19 mouse cellular contexts compared by ENCODE assay signal in the genomic region with DNA sequence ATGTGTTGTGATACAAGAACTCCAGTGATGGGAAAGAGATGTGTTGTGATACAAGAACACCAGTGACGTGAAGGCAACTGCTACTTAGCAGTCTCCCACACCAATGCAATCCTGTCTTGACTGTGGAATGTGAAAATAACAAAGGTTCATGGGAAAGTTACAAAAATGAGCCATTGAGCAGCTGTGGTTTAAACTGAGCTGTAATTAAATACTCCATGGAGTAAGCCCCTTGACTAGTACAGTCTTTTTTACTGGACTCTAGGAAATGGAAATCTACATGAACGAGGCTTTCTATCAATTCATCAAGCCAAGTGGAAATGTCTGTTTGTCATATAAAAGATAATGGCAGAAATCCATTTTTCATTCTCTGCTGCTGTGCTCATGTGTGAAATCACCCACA.
"Had no signal": no experiment of that assay in that cellular context is flagged by ENCODE, and none has a peak within 500 bp of the region (broad histone marks: within the 10 kb centered on the region; RNA-seq: fewer than 3 reads in every experiment).

No protein-coding gene starts in this region.

- H3K4me1 ChIP-seq: midbrain, embryonic 10.5 days; midbrain, embryonic 12.5 days; neural tube, embryonic 12.5 days had no signal

- H3K9me3 ChIP-seq: midbrain, embryonic 10.5 days; midbrain, embryonic 12.5 days; neural tube, embryonic 12.5 days; neural tube, embryonic 15.5 days had no signal

- H3K4me3 ChIP-seq: midbrain, embryonic 10.5 days; midbrain, embryonic 12.5 days; myocyte; neural tube, embryonic 12.5 days; neural tube, embryonic 15.5 days had no signal

- H3K4me2 ChIP-seq: lung, embryonic 14.5 days; midbrain, embryonic 12.5 days; neural tube, embryonic 12.5 days; neural tube, embryonic 15.5 days had no signal

- H3K27me3 ChIP-seq: midbrain, embryonic 12.5 days; neural tube, embryonic 12.5 days; neural tube, embryonic 15.5 days had no signal

- H3K9ac ChIP-seq: liver, postnatal 0 days; lung, embryonic 14.5 days; midbrain, embryonic 12.5 days; neural tube, embryonic 12.5 days; neural tube, embryonic 15.5 days had no signal

- DNase-seq: liver, postnatal 0 days; lung, embryonic 14.5 days; lung, postnatal 10 days; lung, postnatal 4 days; midbrain, embryonic 14.5 days; retina, postnatal 1 day; right cerebral cortex, adult 18-20 months; right cerebral cortex, postnatal 25 days; right cerebral cortex, postnatal 4 days; spleen, adult 18-20 months; thymus, adult 18-20 months; thymus, postnatal 14 days; thymus, postnatal 36 days had no signal

- H3K27ac ChIP-seq: midbrain, embryonic 10.5 days; midbrain, embryonic 12.5 days; neural tube, embryonic 12.5 days; neural tube, embryonic 15.5 days had no signal

- ATAC-seq: liver, postnatal 0 days; midbrain, embryonic 16.5 days had no signal

- H3K36me3 ChIP-seq: midbrain, embryonic 10.5 days; midbrain, embryonic 12.5 days; neural tube, embryonic 12.5 days; neural tube, embryonic 15.5 days had no signal
